8 mouse cellular contexts compared by ENCODE assay signal in genomic region chr9:109874797-109875691, GRCm38 (mm10). TPM values are rescaled to one million over a fixed set of nuclear protein-coding genes. Genes with fewer than 3 reads are reported as not detected.
DNase-seq lines count a peak whose midpoint lies in the region; ATAC-seq lines count a peak whose summit lies in the region.

Cdc25a (plus strand) TSS chr9:109875579.

- no peaks in the 10 kb centered on the region for H3K27me3 ChIP-seq in hindbrain, embryonic 15.5 days

- H3K36me3 ChIP-seq in hindbrain, embryonic 15.5 days = peaks cover 15% of the 10 kb centered on the region

- H3K4me2 ChIP-seq in hindbrain, embryonic 15.5 days = peak within 1 kb of the TSS; percentile 63

- peak; percentile 98 for DNase-seq in T-cell, adult 2 months (ENCODE audit: low spot score)
- DNase-seq in cerebellum, postnatal 36 days = peak; percentile 97 to 98
- peak; percentile 96 for DNase-seq in frontal cortex, postnatal 36 days (ENCODE audit: low spot score in 2 of 2)
- peak; percentile 96 for DNase-seq in left cerebral cortex, adult 11 months (ENCODE audit: low spot score)
- peak; percentile 98 to 99 for DNase-seq in lung, postnatal 4 days
- DNase-seq in retina, postnatal 7 days (ENCODE audit: low read depth, low spot score) = peak; percentile 92
- DNase-seq in urinary bladder, adult 2 months (ENCODE audit: low spot score) = peak; percentile 87

- H3K4me1 ChIP-seq in hindbrain, embryonic 15.5 days (replicated peaks) = peaks cover 17% of the 10 kb centered on the region

- H3K9ac ChIP-seq in hindbrain, embryonic 15.5 days = peak within 1 kb of the TSS; percentile 75

- H3K27ac ChIP-seq in hindbrain, embryonic 15.5 days (replicated peaks) = peak within 1 kb of the TSS; percentile 77

- ATAC-seq in hindbrain, embryonic 15.5 days (ENCODE audit: low FRiP score, low read depth) = peak; percentile 93

- H3K4me3 ChIP-seq in hindbrain, embryonic 15.5 days = peak within 1 kb of the TSS; percentile 87

- no peaks in the 10 kb centered on the region for H3K9me3 ChIP-seq in hindbrain, embryonic 15.5 days

- 7% methylated on average over 33 of the region's 33 CpGs for WGBS in hindbrain, embryonic 15.5 days

RNA-seq across cellular contexts. Expression of gene Cdc25a, which starts in this region (rescaled TPM):
- 12.9 and 14.0 TPM in 2 replicates for polyA plus RNA-seq in hindbrain, embryonic 15.5 days (2015; fragmentation: Nextera tagmentation; extraction: Ambion mirVana)
- 12.6 and 13.1 TPM in 2 replicates for polyA plus RNA-seq in urinary bladder, adult 2 months (2012; rRNA removed)

Comparison
In these comparisons a context has a peak if more than half of its experiments do, and no peak if none do; other contexts are left out.
1. Peak in every context shown above with its lines: DNase-seq, ATAC-seq, H3K4me3 ChIP-seq and H3K27ac ChIP-seq.